Mouse (Mus musculus) ES-Bruce4 (cell line): ENCODE measurements at regions not wholly inside any gene's neighbourhood (a gene's known extent, or its start where the extent isn't known, plus 50 kb on each side); places are given as distances from the start of the nearest gene placed in this dataset.

Experiments used
- H3K27ac ChIP-seq: 2 replicates; pipeline ENCODE4 v1.5.1; 2012; ENCODE audit warnings: low read length, inconsistent platforms; ENCODE audit not compliant: insufficient read depth
- H3K27me3 ChIP-seq: 2 replicates; pipeline ENCODE4 v1.6.1; 2012; ENCODE audit warnings: mild to moderate bottlenecking, low read length, inconsistent platforms; ENCODE audit not compliant: control insufficient read depth, poor library complexity, insufficient read depth, severe bottlenecking
- H3K36me3 ChIP-seq: 2 replicates; pipeline ENCODE4 v1.6.1; 2012; ENCODE audit warnings: inconsistent platforms, mild to moderate bottlenecking, low read length, moderate library complexity; ENCODE audit not compliant: control insufficient read depth, poor library complexity, insufficient read depth, severe bottlenecking
- H3K4me1 ChIP-seq: one replicate; pipeline ENCODE4 v1.8.1; 2011; ENCODE audit warnings: low read length; ENCODE audit not compliant: control insufficient read depth, insufficient read depth
- H3K4me3 ChIP-seq: 2 replicates; pipeline ENCODE4 v1.5.1; 2011; ENCODE audit warnings: low read depth, mild to moderate bottlenecking, low read length
- H3K9ac ChIP-seq: 2 replicates; pipeline ENCODE4 v1.6.1; 2012; ENCODE audit warnings: low read depth, mild to moderate bottlenecking, inconsistent platforms; ENCODE audit not compliant: poor library complexity, severe bottlenecking
- H3K9me3 ChIP-seq: replicated peaks from 2 replicates; pipeline ENCODE4 v1.6.1; 2012; ENCODE audit warnings: mild to moderate bottlenecking, low read length, inconsistent platforms; ENCODE audit not compliant: control insufficient read depth, poor library complexity, insufficient read depth, severe bottlenecking
- CTCF ChIP-seq: IDR thresholded peaks from one replicate; pipeline ENCODE4 v1.8.1; 2011; ENCODE audit warnings: low read depth, low read length
- EP300 ChIP-seq: IDR thresholded peaks from 2 replicates; pipeline ENCODE4 v1.6.1; 2011; ENCODE audit warnings: low read depth, low read length; ENCODE audit not compliant: insufficient read depth
- POLR2A ChIP-seq: IDR thresholded peaks from one replicate; pipeline ENCODE4 v1.8.1; 2011; ENCODE audit warnings: low read length; ENCODE audit not compliant: insufficient read depth

- no peaks in the 10 kb centered on the region for H3K4me1 ChIP-seq
- H3K9me3 ChIP-seq: no peaks in the 10 kb centered on the region
- no peak overlapping the region for H3K4me3 ChIP-seq
- no peaks in the 10 kb centered on the region for H3K27me3 ChIP-seq
- no peak overlapping the region for H3K9ac ChIP-seq
- no peaks in the 10 kb centered on the region for H3K36me3 ChIP-seq
- H3K27ac ChIP-seq: no peak overlapping the region
- TF ChIP-seq EP300: no peak
- TF ChIP-seq POLR2A: no peak
- TF ChIP-seq CTCF: no peak
Observed at GRCm38 (mm10) chr2:93097016-93097415, 51.0 kb upstream of the Prdm11 start.

- Histone ChIP-seq H3K4me1 (no peaks in the 10 kb centered on the region), H3K4me3 (no peak overlapping the region), H3K27ac (no peak overlapping the region), H3K9me3 (no peaks in the 10 kb centered on the region), H3K9ac (no peak overlapping the region), H3K36me3 (no peaks in the 10 kb centered on the region), H3K27me3 (no peaks in the 10 kb centered on the region)
- no peak for TF ChIP-seq EP300
- no peak for TF ChIP-seq CTCF
- TF ChIP-seq POLR2A: no peak
Observed at GRCm38 (mm10) chr2:93096078-93096729, 50.2 kb upstream of the Prdm11 start.
